Mouse (Mus musculus) liver, adult 2 months (tissue): ENCODE measurements around the gene Slc5a5.

Source experiments
- CTCF ChIP-seq: fragments of 200-500 bp; IDR thresholded peaks from 2 replicates; pipeline ENCODE4 v1.5.1; 2011; ENCODE audit warnings: low read depth, low read length, control low read depth
- POLR2A ChIP-seq: fragments of 200-500 bp; IDR thresholded peaks from 2 replicates; pipeline ENCODE4 v1.6.1; 2011; ENCODE audit warnings: low read length, control low read depth; ENCODE audit not compliant: insufficient read depth; ENCODE audit errors: extremely low read depth

DNA sequence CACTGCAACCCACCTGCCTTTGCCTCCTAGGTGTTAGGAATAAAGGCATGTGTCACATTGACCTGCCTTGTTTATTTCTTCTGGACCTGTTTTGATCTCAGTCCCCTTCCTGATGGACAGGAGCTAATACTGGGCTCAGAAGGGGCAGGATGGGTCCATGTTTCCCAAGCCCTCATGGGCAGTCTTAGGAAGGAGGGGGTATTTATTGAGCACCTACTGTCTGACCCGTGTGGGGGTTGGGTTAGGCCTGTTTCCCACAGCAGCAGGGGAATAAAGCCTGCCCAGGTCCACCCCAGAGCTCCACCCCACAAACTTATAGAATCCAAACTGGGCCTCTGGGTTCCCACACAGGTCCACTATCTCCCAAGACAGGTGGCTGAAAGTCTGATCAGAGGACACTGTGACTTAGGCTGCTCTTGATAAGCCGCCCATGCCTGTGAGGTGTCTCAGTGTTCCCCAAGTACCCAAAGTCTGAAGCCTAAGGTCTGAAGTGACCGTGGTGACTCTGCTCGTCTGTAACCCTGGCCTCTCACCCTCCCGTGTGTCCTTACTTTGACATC lies 49.3 kb downstream of the Slc5a5 start:
- TF ChIP-seq POLR2A (no peak), CTCF (no peak)
